Mouse (Mus musculus): ENCODE results near the gene Hs3st3a1. TPM values are rescaled to one million over a fixed set of nuclear protein-coding genes. Genes with fewer than 3 reads are reported as not detected.

Gene Hs3st3a1
- polyA plus RNA-seq, 1 experiment from 2014 or later = 0.59 TPM

DNA sequence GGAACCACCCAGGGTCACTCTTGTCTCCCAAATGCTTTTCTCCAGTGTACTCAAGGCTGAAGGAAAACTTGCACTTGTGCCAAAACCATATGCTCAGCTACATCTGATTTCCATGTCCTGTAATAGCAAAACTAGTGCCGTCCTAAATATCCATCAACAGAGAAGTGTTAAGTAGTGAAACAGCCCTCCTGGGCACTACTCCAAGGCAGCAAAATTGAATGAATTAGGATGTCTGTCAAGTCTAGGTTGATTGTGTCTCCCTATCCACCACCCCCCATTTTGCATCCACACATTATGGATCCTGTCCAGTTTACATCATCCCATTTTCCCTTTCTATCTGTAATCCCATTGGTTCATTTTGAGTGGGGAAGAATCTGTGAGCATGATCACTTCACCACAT, 16.2 kb upstream of the Hs3st3a1 start:
- Histone ChIP-seq H3K4me1 (ENCODE audit: insufficient read depth) (no peaks in the 10 kb centered on the region), H3K36me3 (ENCODE audit: insufficient read depth) (no peaks in the 10 kb centered on the region), H3K27me3 (ENCODE audit: insufficient read depth, low read length) (no peaks in the 10 kb centered on the region), H3K9me3 (ENCODE audit: low read depth, low read length) (peaks cover 4% of the 10 kb centered on the region), H3K4me3 (ENCODE audit: low read depth, low read length) (no peak overlapping the region), H3K4me2 (no peak overlapping the region), H3K27ac (ENCODE audit: low read depth) (no peak overlapping the region), H3K9ac (no peak overlapping the region)
- 71% methylated on average over 1 of the region's 1 CpGs for WGBS
- no peak for DNase-seq
- ATAC-seq (ENCODE audit: insufficient read depth) = no peak
- no peak for TF ChIP-seq CTCF (IDR thresholded peaks at IDR 0.05; ENCODE audit: low read depth)

DNA sequence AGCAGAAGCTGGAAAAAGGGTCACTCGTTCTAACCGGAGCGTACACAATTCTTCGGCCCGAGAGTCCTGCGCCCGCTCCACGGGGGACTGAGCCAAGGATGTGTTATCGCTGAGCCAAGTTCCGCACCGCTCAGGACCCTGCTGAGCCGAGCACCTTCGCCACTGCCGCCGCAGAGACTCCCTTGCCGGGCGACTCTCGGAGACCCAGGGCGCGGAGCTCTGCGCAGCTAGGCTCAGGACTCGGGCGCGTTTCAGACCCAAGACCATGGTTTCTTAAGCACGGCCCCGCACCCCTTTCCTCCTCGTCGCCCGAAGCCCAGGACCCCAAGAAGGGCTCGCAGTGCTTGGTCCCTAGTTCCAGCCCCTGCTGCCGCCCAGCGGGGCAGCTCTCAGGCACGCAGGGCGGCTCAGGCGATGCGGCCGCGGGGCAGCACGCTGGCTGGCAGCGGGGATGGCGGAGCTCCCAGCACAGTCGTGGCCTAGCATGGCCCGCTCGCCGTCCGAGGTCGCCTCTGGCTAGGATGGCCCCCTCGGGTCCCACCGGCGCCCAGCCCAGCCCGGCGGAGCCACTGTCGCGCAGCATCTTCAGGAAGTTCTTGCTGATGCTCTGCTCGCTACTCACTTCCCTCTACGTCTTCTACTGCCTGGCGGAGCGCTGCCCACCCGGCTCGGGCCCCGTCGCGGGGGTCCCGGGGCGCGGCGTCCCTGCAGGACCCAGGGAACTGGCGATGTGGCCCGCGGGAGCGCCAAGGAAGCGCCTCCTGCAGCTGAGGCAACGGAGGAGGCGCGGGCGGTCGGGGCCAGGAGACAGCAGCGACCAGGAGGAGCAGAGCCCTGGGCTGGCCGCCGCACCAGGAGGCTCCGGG, 647 bp downstream of the Hs3st3a1 start:
- ATAC-seq (ENCODE audit: insufficient read depth) (peak; percentile 67), DNase-seq (peak; percentile 52)
- no peak overlapping the region for H3K27ac ChIP-seq (ENCODE audit: low read depth)
- H3K4me2 ChIP-seq = peak overlapping the region; percentile 88
- H3K4me3 ChIP-seq (ENCODE audit: low read depth, low read length) = peak overlapping the region; percentile 55
- H3K27me3 ChIP-seq (ENCODE audit: insufficient read depth, low read length) = peaks cover 26% of the 10 kb centered on the region
- no peaks in the 10 kb centered on the region for H3K36me3 ChIP-seq (ENCODE audit: insufficient read depth)
- WGBS = under 1% methylated on average over 81 of the region's 81 CpGs
- TF ChIP-seq CTCF (IDR thresholded peaks at IDR 0.05; ENCODE audit: low read depth) = no peak
- no peaks in the 10 kb centered on the region for H3K9me3 ChIP-seq (ENCODE audit: low read depth, low read length)
- peak overlapping the region; percentile 61 for H3K9ac ChIP-seq
- H3K4me1 ChIP-seq (ENCODE audit: insufficient read depth) = no peaks in the 10 kb centered on the region

DNA sequence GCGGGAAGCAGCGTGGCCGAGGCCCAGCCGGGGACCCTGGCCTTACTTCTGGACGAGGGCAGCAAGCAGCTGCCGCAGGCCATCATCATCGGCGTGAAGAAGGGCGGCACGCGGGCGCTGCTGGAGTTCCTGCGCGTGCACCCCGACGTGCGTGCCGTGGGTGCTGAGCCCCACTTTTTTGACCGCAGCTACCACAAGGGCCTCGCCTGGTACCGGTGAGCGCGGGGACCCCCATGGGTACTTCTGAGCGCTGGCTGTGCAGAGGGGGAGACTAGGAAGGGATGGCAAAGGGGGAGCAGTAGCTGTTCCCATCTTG, 1.2 kb downstream of the Hs3st3a1 start, which contains the start of gene F930015N05Rik:
Gene F930015N05Rik, minus strand, starts transcription at position 242 of the 316 bp plus-strand sequence.
- H3K27me3 ChIP-seq (ENCODE audit: insufficient read depth, low read length) = peaks cover 26% of the 10 kb centered on the region
- H3K27ac ChIP-seq (ENCODE audit: low read depth) = no peak within 1 kb of the TSS
- H3K4me3 ChIP-seq (ENCODE audit: low read depth, low read length) = peak within 1 kb of the TSS; percentile 55
- H3K4me1 ChIP-seq (ENCODE audit: insufficient read depth) = no peaks in the 10 kb centered on the region
- H3K36me3 ChIP-seq (ENCODE audit: insufficient read depth) = no peaks in the 10 kb centered on the region
- ATAC-seq (ENCODE audit: insufficient read depth) = no peak
- H3K9me3 ChIP-seq (ENCODE audit: low read depth, low read length) = no peaks in the 10 kb centered on the region
- peak within 1 kb of the TSS; percentile 88 for H3K4me2 ChIP-seq
- H3K9ac ChIP-seq = peak within 1 kb of the TSS; percentile 61
- DNase-seq = no peak
- 0% methylated on average over 24 of the region's 24 CpGs for WGBS
- no peak for TF ChIP-seq CTCF (IDR thresholded peaks at IDR 0.05; ENCODE audit: low read depth)

GRCm38 (mm10) chr11:64436791-64437298, 1.7 kb downstream of the Hs3st3a1 start:
- Histone ChIP-seq H3K9ac (no peak overlapping the region; the same call in 1 of the 2 replicates), H3K27me3 (ENCODE audit: insufficient read depth, low read length) (peaks cover 26% of the 10 kb centered on the region), H3K36me3 (ENCODE audit: insufficient read depth) (no peaks in the 10 kb centered on the region), H3K4me1 (ENCODE audit: insufficient read depth) (no peaks in the 10 kb centered on the region), H3K9me3 (ENCODE audit: low read depth, low read length) (no peaks in the 10 kb centered on the region), H3K27ac (ENCODE audit: low read depth) (no peak overlapping the region), H3K4me2 (peak overlapping the region; percentile 88), H3K4me3 (ENCODE audit: low read depth, low read length) (peak overlapping the region; percentile 55)
- ATAC-seq (ENCODE audit: insufficient read depth) (no peak), DNase-seq (no peak)
- 28% methylated on average over 5 of the region's 5 CpGs for WGBS
- no peak for TF ChIP-seq CTCF (IDR thresholded peaks at IDR 0.05; ENCODE audit: low read depth)

- no peak for TF ChIP-seq CTCF (IDR thresholded peaks at IDR 0.05; ENCODE audit: low read depth)
- Histone ChIP-seq H3K9me3 (ENCODE audit: low read depth, low read length) (no peaks in the 10 kb centered on the region), H3K4me3 (ENCODE audit: low read depth, low read length) (no peak overlapping the region), H3K27me3 (ENCODE audit: insufficient read depth, low read length) (peaks cover 26% of the 10 kb centered on the region), H3K9ac (no peak overlapping the region), H3K36me3 (ENCODE audit: insufficient read depth) (no peaks in the 10 kb centered on the region), H3K4me1 (ENCODE audit: insufficient read depth) (no peaks in the 10 kb centered on the region), H3K4me2 (no peak overlapping the region), H3K27ac (ENCODE audit: low read depth) (no peak overlapping the region)
- DNase-seq = no peak
- no peak for ATAC-seq (ENCODE audit: insufficient read depth)
- WGBS = 83% methylated on average over 3 of the region's 3 CpGs
Observed at GRCm38 (mm10) chr11:64437721-64438120, 2.6 kb downstream of the Hs3st3a1 start.

- peaks cover 19% of the 10 kb centered on the region for H3K27me3 ChIP-seq (ENCODE audit: insufficient read depth, low read length)
- H3K9ac ChIP-seq = no peak overlapping the region
- no peak overlapping the region for H3K4me3 ChIP-seq (ENCODE audit: low read depth, low read length)
- no peaks in the 10 kb centered on the region for H3K36me3 ChIP-seq (ENCODE audit: insufficient read depth)
- H3K4me2 ChIP-seq = no peak overlapping the region
- ATAC-seq (ENCODE audit: insufficient read depth) = no peak
- no peaks in the 10 kb centered on the region for H3K9me3 ChIP-seq (ENCODE audit: low read depth, low read length)
- peak; percentile 53 for TF ChIP-seq CTCF (IDR thresholded peaks at IDR 0.05; ENCODE audit: low read depth)
- WGBS = 29% methylated on average over 3 of the region's 3 CpGs
- no peak overlapping the region for H3K27ac ChIP-seq (ENCODE audit: low read depth)
- no peaks in the 10 kb centered on the region for H3K4me1 ChIP-seq (ENCODE audit: insufficient read depth)
- DNase-seq = peak; percentile 36
Observed at GRCm38 (mm10) chr11:64438909-64439308, 3.8 kb downstream of the Hs3st3a1 start.

DNA sequence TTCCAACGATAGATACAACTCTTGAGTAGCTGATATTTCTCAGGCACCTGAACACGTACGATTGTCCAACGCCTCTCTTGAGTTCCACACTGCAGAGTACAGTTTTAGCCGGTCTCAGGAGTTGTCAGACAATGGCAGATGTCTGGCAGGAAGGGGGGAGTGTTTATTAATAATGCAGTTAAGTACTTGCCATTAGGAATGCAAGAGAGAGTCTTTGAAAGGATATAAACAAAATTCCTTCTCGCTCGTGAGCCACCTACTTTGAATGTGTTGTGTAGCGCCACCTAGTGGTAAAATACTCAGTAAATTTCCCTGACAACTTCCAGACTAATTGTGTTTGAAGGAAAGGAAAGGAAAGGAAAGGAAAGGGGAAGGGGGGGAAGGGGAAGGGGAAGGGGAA, 7.0 kb downstream of the Hs3st3a1 start:
- TF ChIP-seq CTCF (IDR thresholded peaks at IDR 0.05; ENCODE audit: low read depth) = peak; percentile 72
- H3K27me3 ChIP-seq (ENCODE audit: insufficient read depth, low read length) = peaks cover 7% of the 10 kb centered on the region
- H3K36me3 ChIP-seq (ENCODE audit: insufficient read depth) = no peaks in the 10 kb centered on the region
- H3K4me2 ChIP-seq = peak overlapping the region; percentile 46
- H3K27ac ChIP-seq (ENCODE audit: low read depth) = no peak overlapping the region
- WGBS = 12% methylated on average over 8 of the region's 8 CpGs
- DNase-seq = peak; percentile 95
- H3K9ac ChIP-seq = no peak overlapping the region
- ATAC-seq (ENCODE audit: insufficient read depth) = no peak
- H3K4me3 ChIP-seq (ENCODE audit: low read depth, low read length) = no peak overlapping the region
- H3K9me3 ChIP-seq (ENCODE audit: low read depth, low read length) = no peaks in the 10 kb centered on the region
- H3K4me1 ChIP-seq (ENCODE audit: insufficient read depth) = no peaks in the 10 kb centered on the region
